In genomic region chr4:154583712-154584111, GRCm38 (mm10) we compare ENCODE assay signal across 25 mouse cellular contexts. TPM values are rescaled to one million over a fixed set of nuclear protein-coding genes. Genes with fewer than 3 reads are reported as not detected.
DNase-seq lines count a peak whose midpoint lies in the region; ATAC-seq and TF ChIP-seq lines count a peak whose summit lies in the region.
"Had no signal": no experiment of that assay in that cellular context is flagged by ENCODE, and none has a peak within 500 bp of the region (broad histone marks: within the 10 kb centered on the region; RNA-seq: fewer than 3 reads in every experiment).

No protein-coding gene starts in this region.

- WGBS in forebrain, embryonic 12.5 days: 82% methylated on average over 13 of the region's 13 CpGs
- 85% methylated on average over 13 of the region's 13 CpGs for WGBS in olfactory bulb, adult 2 months

- no peak for ATAC-seq in forebrain, embryonic 12.5 days (ENCODE audit: low FRiP score)
- no peak for ATAC-seq in CD4-positive, CD25-positive, alpha-beta regulatory T cell, adult 4 months
- ATAC-seq: intestine, postnatal 0 days; midbrain, embryonic 16.5 days had no signal

- H3K4me3 ChIP-seq in layer of hippocampus, adult 2 months: no peak overlapping the region
- H3K4me3 ChIP-seq in brown adipose tissue, adult 24 weeks (ENCODE audit: insufficient read depth, low read depth, low read length): no peak overlapping the region
- no peak overlapping the region for H3K4me3 ChIP-seq in forebrain, embryonic 12.5 days (replicated peaks)
- H3K4me3 ChIP-seq in olfactory bulb, adult 2 months (ENCODE audit: insufficient read depth, low read depth, low read length): no peak overlapping the region
- H3K4me3 ChIP-seq: embryonic facial prominence, embryonic 15.5 days; heart, adult 2 months; heart, embryonic 12.5 days; hindbrain, embryonic 13.5 days; kidney, embryonic 15.5 days; limb, embryonic 13.5 days had no signal

- H3K27me3 ChIP-seq in forebrain, embryonic 12.5 days: peaks cover 7% of the 10 kb centered on the region; the same call in 1 of the 2 replicates
- H3K27me3 ChIP-seq: limb, embryonic 13.5 days had no signal

- H3K4me1 ChIP-seq in brown adipose tissue, adult 24 weeks (ENCODE audit: control insufficient read depth, insufficient read depth, insufficient read length, low read length): peaks cover 42% of the 10 kb centered on the region
- H3K4me1 ChIP-seq in forebrain, embryonic 12.5 days: peaks cover 81% of the 10 kb centered on the region
- H3K4me1 ChIP-seq in olfactory bulb, adult 2 months (ENCODE audit: control insufficient read depth, insufficient read depth, low read length): peaks cover 29% of the 10 kb centered on the region

- no peaks in the 10 kb centered on the region for H3K36me3 ChIP-seq in forebrain, embryonic 12.5 days (replicated peaks)
- H3K36me3 ChIP-seq: embryonic facial prominence, embryonic 15.5 days; heart, embryonic 12.5 days; hindbrain, embryonic 13.5 days; kidney, embryonic 15.5 days; limb, embryonic 13.5 days had no signal

- peak overlapping the region; percentile 76 for H3K27ac ChIP-seq in layer of hippocampus, adult 2 months
- H3K27ac ChIP-seq in brown adipose tissue, adult 24 weeks (replicated peaks; ENCODE audit: low read depth, low read length): peak overlapping the region; percentile 19; the same call in 1 of the 2 replicates
- H3K27ac ChIP-seq in forebrain, embryonic 12.5 days: peak overlapping the region; percentile 90
- H3K27ac ChIP-seq in olfactory bulb, adult 2 months (ENCODE audit: insufficient read depth, low read depth, low read length): peak overlapping the region; percentile 1; the same call in 1 of the 2 replicates
- H3K27ac ChIP-seq: embryonic facial prominence, embryonic 15.5 days; heart, adult 2 months; hindbrain, embryonic 13.5 days; kidney, embryonic 15.5 days; limb, embryonic 13.5 days had no signal

- no peak for TF ChIP-seq CTCF in layer of hippocampus, adult 2 months (conservative IDR thresholded peaks at IDR 0.05)
- TF ChIP-seq CTCF in olfactory bulb, adult 2 months (IDR thresholded peaks at IDR 0.05; ENCODE audit: insufficient read depth, low read depth, low read length): no peak

- no peaks in the 10 kb centered on the region for H3K9me3 ChIP-seq in forebrain, embryonic 12.5 days
- H3K9me3 ChIP-seq: embryonic facial prominence, embryonic 15.5 days; heart, embryonic 12.5 days; hindbrain, embryonic 13.5 days; kidney, embryonic 15.5 days; limb, embryonic 13.5 days had no signal

- TF ChIP-seq POLR2A in olfactory bulb, adult 2 months (IDR thresholded peaks at IDR 0.05; ENCODE audit: insufficient read depth, low read depth, low read length): no peak

- H3K9ac ChIP-seq in forebrain, embryonic 12.5 days: no peak overlapping the region; the same call in 1 of the 2 replicates
- H3K9ac ChIP-seq: embryonic facial prominence, embryonic 15.5 days; heart, embryonic 12.5 days; hindbrain, embryonic 13.5 days; kidney, embryonic 15.5 days; limb, embryonic 13.5 days had no signal

- H3K4me2 ChIP-seq in forebrain, embryonic 12.5 days: no peak overlapping the region
- H3K4me2 ChIP-seq: embryonic facial prominence, embryonic 15.5 days; heart, embryonic 12.5 days; hindbrain, embryonic 13.5 days; kidney, embryonic 15.5 days; limb, embryonic 13.5 days; liver, embryonic 11.5 days; midbrain, embryonic 11.5 days had no signal

- no peak for DNase-seq in layer of hippocampus, adult 2 months (ENCODE audit: low spot score in 2 of 2)
- no peak for DNase-seq in layer of hippocampus, postnatal 14 days (ENCODE audit: low spot score in 2 of 2)
- no peak for DNase-seq in kidney, adult 8-10 months
- DNase-seq: adrenal gland, adult 2 months; cerebellum, adult 11 months; cerebellum, adult 9-10 months; heart, adult 2 months; heart, postnatal 4 days; kidney, postnatal 25 days; lung, postnatal 36 days; spleen, adult 18-20 months; thymus, adult 2 months had no signal

RNA-seq across cellular contexts. Expression of gene Prdm16, which starts 53.0 kb away (rescaled TPM):
- 10 to 100 TPM; 10.8 to 11.5 TPM for total RNA-seq in layer of hippocampus, adult 2 months (2021)
- total RNA-seq in layer of hippocampus, postnatal 14 days (2021): 10 to 100 TPM; 12.0 to 15.3 TPM
- polyA plus RNA-seq in brown adipose tissue, adult 24 weeks (2012; ENCODE audit: insufficient read depth, insufficient read length, missing spikeins): 10.2 and 10.5 TPM in 2 replicates
- polyA plus RNA-seq in forebrain, embryonic 12.5 days (2016; fragmentation: Nextera tagmentation; extraction: Ambion mirVana): 40.5 and 49.4 TPM in 2 replicates
- polyA plus RNA-seq in olfactory bulb, adult 2 months (2012; ENCODE audit: insufficient read depth, insufficient read length, low replicate concordance, missing spikeins): not detected in 2 replicates
- 1 to 10 TPM; 2.2 to 2.7 TPM for polyA plus RNA-seq in CD4-positive, CD25-positive, alpha-beta regulatory T cell, adult 4 months (2017; shearing (Covaris generic))

Comparison
In these comparisons a context has a peak if more than half of its experiments do, and no peak if none do; other contexts are left out.
1. H3K27ac ChIP-seq: peak in every context shown above with its lines; median percentile 90 in forebrain, embryonic 12.5 days; 76 in layer of hippocampus, adult 2 months; 19 in brown adipose tissue, adult 24 weeks; 1 in olfactory bulb, adult 2 months.